Mouse (Mus musculus) megakaryocyte, embryonic 14.5 days (primary cell): ENCODE results near the gene Ccdc191.

ENCODE experiments used
- FLI1 ChIP-seq: IDR thresholded peaks from 2 replicates; pipeline ENCODE4 v1.6.1; 2012; ENCODE audit warnings: low read length, inconsistent platforms, mixed read lengths
- GATA1 ChIP-seq: IDR thresholded peaks from 3 replicates; pipeline ENCODE4 v1.6.1; 2012; ENCODE audit warnings: mixed read lengths, low read length, inconsistent platforms, borderline replicate concordance

GRCm38 (mm10) chr16:43922630-43923029 is 33.0 kb downstream of the Ccdc191 start:
- TF ChIP-seq GATA1: no peak
- TF ChIP-seq FLI1: no peak
